Mouse (Mus musculus) forebrain, embryonic 11.5 days (tissue): ENCODE measurements around the gene Ly86. TPM values are rescaled to one million over a fixed set of nuclear protein-coding genes. Genes with fewer than 3 reads are reported as not detected.

ENCODE experiments used
- ATAC-seq: fragments of 200-750 bp; cut with Nextera tagmentation; replicated peaks from 2 replicates; pipeline ENCODE4 v1.8.0; 2017; ENCODE audit warnings: moderate TSS enrichment; ENCODE audit not compliant: low FRiP score
- DNase-seq: peaks from one replicate; pipeline ENCODE4 v3.0.0-alpha.2; 2017; ENCODE audit warnings: low spot score
- H3K27ac ChIP-seq: fragments of 300-500 bp; sonication (generic); 2 replicates; pipeline ENCODE4 v1.5.1; 2014; ENCODE audit warnings: low read depth, low read length
- H3K27me3 ChIP-seq: fragments of 300-500 bp; sonication (generic); 2 replicates; pipeline ENCODE4 v1.6.1; 2014; ENCODE audit warnings: mild to moderate bottlenecking, low read length, mixed read lengths; ENCODE audit not compliant: control insufficient read depth, insufficient read depth
- H3K36me3 ChIP-seq: fragments of 300-500 bp; sonication (generic); 2 replicates; pipeline ENCODE4 v1.6.1; 2014; ENCODE audit warnings: mild to moderate bottlenecking, low read length, moderate library complexity, mixed read lengths; ENCODE audit not compliant: control insufficient read depth, insufficient read depth
- H3K4me1 ChIP-seq: fragments of 300-500 bp; sonication (generic); replicated peaks from 2 replicates; pipeline ENCODE4 v1.6.1; 2014; ENCODE audit warnings: low read length, mixed read lengths; ENCODE audit not compliant: control insufficient read depth, insufficient read depth
- H3K4me2 ChIP-seq: fragments of 300-500 bp; sonication (generic); 2 replicates; pipeline ENCODE4 v1.6.1; 2014; ENCODE audit warnings: low read depth, mild to moderate bottlenecking, low read length, moderate library complexity, mixed read lengths; ENCODE audit not compliant: severe bottlenecking
- H3K4me3 ChIP-seq: fragments of 300-500 bp; sonication (generic); 2 replicates; pipeline ENCODE4 v1.5.1; 2014; ENCODE audit warnings: low read depth, low read length
- H3K9ac ChIP-seq: fragments of 300-500 bp; sonication (generic); 2 replicates; pipeline ENCODE4 v1.6.1; 2014; ENCODE audit warnings: low read length
- H3K9me3 ChIP-seq: fragments of 300-500 bp; sonication (generic); 2 replicates; pipeline ENCODE4 v1.6.1; 2016; ENCODE audit warnings: low read length, mixed read lengths; ENCODE audit not compliant: control insufficient read depth
- WGBS: fragments of 180-500 bp; shearing (Covaris S2); extraction: QIAGEN DNeasy Blood & Tissue Kit; methylation state at CpG from one replicate; pipeline ENCODE4 v1.1.7; 2014; 5-methylcytosine and 5-hydroxymethylcytosine counted together
- polyA plus RNA-seq: library from polyadenylated mRNA; unstranded; fragments of >200 nt; fragmentation: Nextera tagmentation; extraction: Ambion mirVana; gene quantifications from 2 replicates; pipeline ENCODE4 v1.2.1, GENCODE M21; 2014

Ly86 gene
- polyA plus RNA-seq, 1 experiment from 2014 or later: 4.0 TPM

- H3K4me1 ChIP-seq: no peaks in the 10 kb centered on the region
- no peaks in the 10 kb centered on the region for H3K27me3 ChIP-seq
- no peak for DNase-seq
- no peaks in the 10 kb centered on the region for H3K36me3 ChIP-seq
- H3K9ac ChIP-seq: no peak overlapping the region
- no peak overlapping the region for H3K27ac ChIP-seq
- ATAC-seq: no peak
- no peaks in the 10 kb centered on the region for H3K9me3 ChIP-seq
- H3K4me2 ChIP-seq: no peak overlapping the region
- no peak overlapping the region for H3K4me3 ChIP-seq
- 77% methylated on average over 2 of the region's 2 CpGs for WGBS
These were observed 11.5 kb downstream of the Ly86 start for GRCm38 (mm10) chr13:37356549-37356948.

- Histone ChIP-seq H3K36me3 (no peaks in the 10 kb centered on the region), H3K4me1 (no peaks in the 10 kb centered on the region), H3K27me3 (no peaks in the 10 kb centered on the region), H3K4me3 (no peak overlapping the region), H3K27ac (no peak overlapping the region), H3K9me3 (no peaks in the 10 kb centered on the region), H3K9ac (no peak overlapping the region), H3K4me2 (no peak overlapping the region)
- DNase-seq: no peak
- 87% methylated on average over 2 of the region's 2 CpGs for WGBS
- ATAC-seq: no peak
These were observed 13.1 kb downstream of the Ly86 start for GRCm38 (mm10) chr13:37358112-37358511.

- Histone ChIP-seq H3K36me3 (no peaks in the 10 kb centered on the region), H3K27me3 (no peaks in the 10 kb centered on the region), H3K4me3 (no peak overlapping the region), H3K9me3 (no peaks in the 10 kb centered on the region), H3K9ac (no peak overlapping the region), H3K27ac (no peak overlapping the region), H3K4me1 (no peaks in the 10 kb centered on the region), H3K4me2 (no peak overlapping the region)
- 77% methylated on average over 1 of the region's 1 CpGs for WGBS
- DNase-seq (no peak), ATAC-seq (no peak)
These were observed 16.2 kb downstream of the Ly86 start for GRCm38 (mm10) chr13:37361249-37361648.

- Histone ChIP-seq H3K4me2 (no peak overlapping the region), H3K9me3 (no peaks in the 10 kb centered on the region), H3K36me3 (no peaks in the 10 kb centered on the region), H3K27ac (no peak overlapping the region), H3K27me3 (no peaks in the 10 kb centered on the region), H3K4me1 (no peaks in the 10 kb centered on the region), H3K4me3 (no peak overlapping the region), H3K9ac (no peak overlapping the region)
- DNase-seq (no peak), ATAC-seq (no peak)
- 84% methylated on average over 5 of the region's 5 CpGs for WGBS
These were observed 19.3 kb downstream of the Ly86 start for GRCm38 (mm10) chr13:37364351-37364750.

GRCm38 (mm10) chr13:37376411-37376810 lies 31.4 kb downstream of the Ly86 start:
- no peaks in the 10 kb centered on the region for H3K27me3 ChIP-seq
- no peak overlapping the region for H3K9ac ChIP-seq
- no peak overlapping the region for H3K4me3 ChIP-seq
- no peak overlapping the region for H3K4me2 ChIP-seq
- no peaks in the 10 kb centered on the region for H3K9me3 ChIP-seq
- 75% methylated on average over 5 of the region's 5 CpGs for WGBS
- no peaks in the 10 kb centered on the region for H3K36me3 ChIP-seq
- H3K4me1 ChIP-seq: peaks cover 2% of the 10 kb centered on the region; the same call in 1 of the 2 replicates
- H3K27ac ChIP-seq: no peak overlapping the region
- ATAC-seq (no peak), DNase-seq (no peak)

GRCm38 (mm10) chr13:37388222-37389202 lies 43.5 kb downstream of the Ly86 start:
- no peak overlapping the region for H3K27ac ChIP-seq
- ATAC-seq: no peak

GRCm38 (mm10) chr13:37389296-37389695 lies 44.3 kb downstream of the Ly86 start:
- 89% methylated on average over 5 of the region's 5 CpGs for WGBS
- H3K36me3 ChIP-seq: no peaks in the 10 kb centered on the region
- no peaks in the 10 kb centered on the region for H3K4me1 ChIP-seq
- no peaks in the 10 kb centered on the region for H3K9me3 ChIP-seq
- no peak overlapping the region for H3K4me3 ChIP-seq
- no peak overlapping the region for H3K4me2 ChIP-seq
- H3K27ac ChIP-seq: no peak overlapping the region
- H3K9ac ChIP-seq: no peak overlapping the region
- no peak for ATAC-seq
- no peaks in the 10 kb centered on the region for H3K27me3 ChIP-seq
- no peak for DNase-seq

More at GRCm38 (mm10) chr13:37388222-37389202, 43.5 kb downstream of the Ly86 start:
- no peak for DNase-seq
- H3K36me3 ChIP-seq: no peaks in the 10 kb centered on the region
- H3K9ac ChIP-seq: no peak overlapping the region
- no peaks in the 10 kb centered on the region for H3K4me1 ChIP-seq
- no peak overlapping the region for H3K4me3 ChIP-seq
- no peak overlapping the region for H3K4me2 ChIP-seq
- H3K9me3 ChIP-seq: no peaks in the 10 kb centered on the region
- WGBS: 74% methylated on average over 9 of the region's 9 CpGs
- H3K27me3 ChIP-seq: no peaks in the 10 kb centered on the region

GRCm38 (mm10) chr13:37398791-37399190 lies 53.8 kb downstream of the Ly86 start:
- Histone ChIP-seq H3K9ac (no peak overlapping the region), H3K4me1 (no peaks in the 10 kb centered on the region), H3K4me3 (no peak overlapping the region), H3K4me2 (no peak overlapping the region), H3K27ac (no peak overlapping the region), H3K9me3 (no peaks in the 10 kb centered on the region), H3K27me3 (no peaks in the 10 kb centered on the region), H3K36me3 (no peaks in the 10 kb centered on the region)
- no peak for ATAC-seq
- no peak for DNase-seq
- WGBS: 79% methylated on average over 4 of the region's 4 CpGs

GRCm38 (mm10) chr13:37399340-37399739 lies 54.3 kb downstream of the Ly86 start:
- DNase-seq: no peak
- no peak for ATAC-seq
- H3K36me3 ChIP-seq: no peaks in the 10 kb centered on the region
- no peaks in the 10 kb centered on the region for H3K4me1 ChIP-seq
- H3K4me2 ChIP-seq: no peak overlapping the region
- H3K9ac ChIP-seq: no peak overlapping the region
- no peaks in the 10 kb centered on the region for H3K9me3 ChIP-seq
- H3K27me3 ChIP-seq: no peaks in the 10 kb centered on the region
- no peak overlapping the region for H3K4me3 ChIP-seq
- no peak overlapping the region for H3K27ac ChIP-seq
- WGBS: 92% methylated on average over 8 of the region's 8 CpGs
